Mouse (Mus musculus) bone marrow macrophage, adult 2 months (primary cell): ENCODE results near the gene Catsper2.

ENCODE experiments used
- CTCF ChIP-seq: IDR thresholded peaks from 2 replicates; pipeline ENCODE4 v1.5.1; 2012; ENCODE audit warnings: low read depth, mild to moderate bottlenecking, low read length, moderate library complexity
- POLR2A ChIP-seq: IDR thresholded peaks from 2 replicates; pipeline ENCODE4 v1.6.1; 2012; ENCODE audit warnings: mild to moderate bottlenecking, low read depth, low read length, borderline replicate concordance

DNA sequence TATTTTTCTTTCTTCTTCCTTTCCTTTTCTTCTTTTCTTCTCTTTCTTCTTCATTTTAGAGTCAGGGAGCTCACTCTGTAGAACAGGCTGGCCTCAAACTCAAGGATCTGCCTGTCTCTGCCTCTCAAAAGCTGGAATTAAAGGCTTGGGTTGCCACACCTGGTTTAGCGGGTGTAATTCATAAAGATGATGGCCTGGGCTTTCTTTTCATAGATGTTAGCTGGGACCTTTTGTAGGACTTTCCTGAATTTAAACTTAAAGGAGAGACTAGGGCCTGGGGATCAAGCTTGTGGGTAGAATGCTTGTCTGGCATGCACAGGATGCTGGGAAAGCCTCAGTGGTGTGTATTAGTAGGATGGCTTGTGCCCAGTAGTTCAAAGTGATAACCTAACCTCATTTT, 30.6 kb upstream of the Catsper2 start, which contains the start of gene Ell3:
- TF ChIP-seq CTCF (no peak), POLR2A (no peak)
